Mouse (Mus musculus) CH12.LX (cell line): ENCODE results near the gene Sarnp. TPM values are rescaled to one million over a fixed set of nuclear protein-coding genes. Genes with fewer than 3 reads are reported as not detected.

Source experiments
- DNase-seq: peaks from one replicate; pipeline ENCODE4 v3.0.0-alpha.2; 2013; ENCODE audit errors: extremely low read depth
- H3K27ac ChIP-seq: 2 replicates; pipeline ENCODE4 v1.5.1; 2012; ENCODE audit warnings: low read depth, mild to moderate bottlenecking, control low read depth, moderate library complexity; ENCODE audit not compliant: insufficient read depth
- H3K27me3 ChIP-seq: replicated peaks from 2 replicates; pipeline ENCODE3; 2012; ENCODE audit warnings: inconsistent platforms
- H3K36me3 ChIP-seq, 2 experiments: replicated peaks in 1 of 2; 2 replicates each; pipeline versions ENCODE3 to v1.6.1; 2012; ENCODE audit warnings: inconsistent platforms in 1 of 2, low read length in 1 of 2, mild to moderate bottlenecking in 1 of 2, mixed read lengths in 1 of 2, moderate library complexity in 1 of 2; ENCODE audit not compliant: control insufficient read depth in 1 of 2, insufficient read depth in 1 of 2
- H3K4me1 ChIP-seq, 2 experiments: 2 replicates each; pipeline ENCODE4 v1.6.1; 2012; ENCODE audit warnings: inconsistent platforms in 1 of 2, moderate library complexity in 1 of 2; ENCODE audit not compliant: insufficient read depth in 2 of 2, control insufficient read depth in 1 of 2
- H3K4me2 ChIP-seq: 2 replicates; pipeline ENCODE4 v1.6.1; 2012; ENCODE audit warnings: low read depth, mild to moderate bottlenecking, control low read depth; ENCODE audit not compliant: poor library complexity, insufficient read depth, severe bottlenecking
- H3K4me3 ChIP-seq, 3 experiments: fragments of 150-350 bp in 1 of 3; sonication (generic) in 1 of 3; replicated peaks in 1 of 3; 2 replicates each; pipeline versions ENCODE3 to v1.5.1; 2011 to 2012; ENCODE audit warnings: low read depth in 2 of 3, low read length in 2 of 3, mild to moderate bottlenecking in 2 of 3, moderate library complexity in 2 of 3, control low read depth in 1 of 3, improper control_type of control experiment in 1 of 3, inconsistent platforms in 1 of 3, mixed read lengths in 1 of 3; ENCODE audit not compliant: poor library complexity in 1 of 3
- H3K79me2 ChIP-seq: replicated peaks from 2 replicates; pipeline ENCODE4 v1.6.1; 2012; ENCODE audit warnings: mild to moderate bottlenecking, moderate library complexity; ENCODE audit not compliant: control insufficient read depth, poor library complexity, insufficient read depth, severe bottlenecking; ENCODE audit errors: extremely low read depth
- H3K9ac ChIP-seq: 2 replicates; pipeline ENCODE4 v1.6.1; 2012; ENCODE audit warnings: low read depth, mild to moderate bottlenecking, control low read depth, moderate library complexity; ENCODE audit not compliant: insufficient read depth
- H3K9me3 ChIP-seq: replicated peaks from 2 replicates; pipeline ENCODE3; 2012; ENCODE audit warnings: low read length, inconsistent platforms, mixed read lengths
- CHD2 ChIP-seq: IDR thresholded peaks from 2 replicates; pipeline ENCODE4 v1.6.1; 2011; ENCODE audit warnings: low read length, improper control_type of control experiment
- CTCF ChIP-seq, 2 experiments: IDR thresholded peaks in 1 of 2; conservative IDR thresholded peaks in 1 of 2; 2 replicates each; pipeline ENCODE4 v1.5.1; 2011 to 2012; ENCODE audit warnings: low read depth in 2 of 2, low read length in 2 of 2, improper control_type of control experiment in 1 of 2, inconsistent platforms in 1 of 2, mild to moderate bottlenecking in 1 of 2, moderate library complexity in 1 of 2
- E2F4 ChIP-seq: IDR thresholded peaks from 2 replicates; pipeline ENCODE4 v1.6.1; 2011; ENCODE audit warnings: low read depth, low read length, improper control_type of control experiment; ENCODE audit not compliant: insufficient replicate concordance
- ELF1 ChIP-seq: IDR thresholded peaks from 2 replicates; pipeline ENCODE4 v1.6.1; 2014; ENCODE audit warnings: low read depth, mild to moderate bottlenecking, inconsistent platforms, low read length, improper control_type of control experiment
- JUND ChIP-seq: conservative IDR thresholded peaks from 2 replicates; pipeline ENCODE4 v1.6.1; 2011; ENCODE audit warnings: low read depth, low read length, improper control_type of control experiment
- KAT2A ChIP-seq: IDR thresholded peaks from 2 replicates; pipeline ENCODE4 v1.6.1; 2012; ENCODE audit warnings: low read length, improper control_type of control experiment, inconsistent platforms; ENCODE audit not compliant: insufficient replicate concordance
- MAX ChIP-seq: IDR thresholded peaks from 2 replicates; pipeline ENCODE4 v1.6.1; 2011; ENCODE audit warnings: low read length, improper control_type of control experiment
- MAZ ChIP-seq: IDR thresholded peaks from 2 replicates; pipeline ENCODE4 v1.6.1; 2012; ENCODE audit warnings: low read depth, mild to moderate bottlenecking, inconsistent platforms, low read length, improper control_type of control experiment, moderate library complexity
- MEF2A ChIP-seq: IDR thresholded peaks from 2 replicates; pipeline ENCODE4 v1.6.1; 2014; ENCODE audit warnings: low read depth, mild to moderate bottlenecking, inconsistent platforms, low read length, improper control_type of control experiment, borderline replicate concordance
- POLR2A ChIP-seq: IDR thresholded peaks from 2 replicates; pipeline ENCODE4 v1.6.1; 2011; ENCODE audit warnings: low read depth, mild to moderate bottlenecking, improper control_type of control experiment, low read length
- TBP ChIP-seq: conservative IDR thresholded peaks from 2 replicates; pipeline ENCODE4 v1.6.1; 2011; ENCODE audit warnings: low read depth, low read length, improper control_type of control experiment
- UBTF ChIP-seq: IDR thresholded peaks from 2 replicates; pipeline ENCODE4 v1.6.1; 2012; ENCODE audit warnings: low read depth, mild to moderate bottlenecking, inconsistent platforms, low read length, improper control_type of control experiment, moderate library complexity
- USF1 ChIP-seq: IDR thresholded peaks from 2 replicates; pipeline ENCODE4 v1.6.1; 2014; ENCODE audit warnings: low read depth, mild to moderate bottlenecking, inconsistent platforms, low read length, improper control_type of control experiment
- ZC3H11A ChIP-seq: IDR thresholded peaks from 2 replicates; pipeline ENCODE4 v1.6.1; 2012; ENCODE audit warnings: low read depth, mild to moderate bottlenecking, inconsistent platforms, low read length, improper control_type of control experiment
- ZMIZ1 ChIP-seq: IDR thresholded peaks from 2 replicates; pipeline ENCODE4 v1.6.1; 2012; ENCODE audit warnings: low read depth, mild to moderate bottlenecking, inconsistent platforms, low read length, improper control_type of control experiment
- dilution Hi-C: fragments of 300-500 bp; cut with MboI; formaldehyde crosslinking; loops from 2 replicates; pipeline ENCODE4 v1.14.3; 2020; ENCODE audit warnings: low sequenced_read_pairs; ENCODE audit not compliant: extremely low pct_unique_long_range_greater_than_20kb, extremely low pct_ligation_motif_present
- in situ Hi-C: fragments of 300-500 bp; cut with MboI; formaldehyde crosslinking; loops from 3 replicates; pipeline ENCODE4 v1.14.3; 2019; ENCODE audit warnings: low sequenced_read_pairs, low pct_ligation_motif_present, low pct_unique_long_range_greater_than_20kb, mixed read lengths
- polyA plus RNA-seq: library from polyadenylated mRNA; unstranded; fragments of >175 nt; gene quantifications from 2 replicates; pipeline ENCODE4 v1.2.1, GENCODE M21; 2012; ENCODE audit warnings: low read depth; ENCODE audit not compliant: insufficient read length
- total RNA-seq, 2 experiments: library from RNA; depleted of rRNA; stranded (reverse); fragments of 300-350 nt in 1 of 2; fragments of >200 nt in 1 of 2; gene quantifications; 2 replicates each; pipeline ENCODE4 v1.2.3; 2012 to 2014

The Sarnp gene
- total and polyA plus RNA-seq, 3 experiments, result 75.4 to 283 (median 170) TPM

- no peak overlapping the region for H3K9ac ChIP-seq
- H3K9me3 ChIP-seq, result no peaks in the 10 kb centered on the region
- H3K79me2 ChIP-seq, result no peaks in the 10 kb centered on the region
- peaks cover 6 to 21% of the 10 kb centered on the region in 2 experiments for H3K4me1 ChIP-seq
- dilution Hi-C loops (no loop called here), in situ Hi-C loops (no loop called here)
- H3K36me3 ChIP-seq, result peaks cover 11 to 48% of the 10 kb centered on the region in 2 experiments
- H3K4me2 ChIP-seq, result no peak overlapping the region
- no peak overlapping the region for H3K27ac ChIP-seq
- TF ChIP-seq USF1, result no peak
- no peak for TF ChIP-seq ZC3H11A
- TF ChIP-seq TBP, result no peak
- TF ChIP-seq MAZ, result no peak
- TF ChIP-seq ELF1, result no peak
- no peak for TF ChIP-seq CHD2
- TF ChIP-seq ZMIZ1, result no peak
- H3K27me3 ChIP-seq, result no peaks in the 10 kb centered on the region
- DNase-seq, result no peak
- no peak overlapping the region for H3K4me3 ChIP-seq
These were observed 104.1 kb downstream of the Sarnp start for GRCm38 (mm10) chr10:128921251-128921650.

DNA sequence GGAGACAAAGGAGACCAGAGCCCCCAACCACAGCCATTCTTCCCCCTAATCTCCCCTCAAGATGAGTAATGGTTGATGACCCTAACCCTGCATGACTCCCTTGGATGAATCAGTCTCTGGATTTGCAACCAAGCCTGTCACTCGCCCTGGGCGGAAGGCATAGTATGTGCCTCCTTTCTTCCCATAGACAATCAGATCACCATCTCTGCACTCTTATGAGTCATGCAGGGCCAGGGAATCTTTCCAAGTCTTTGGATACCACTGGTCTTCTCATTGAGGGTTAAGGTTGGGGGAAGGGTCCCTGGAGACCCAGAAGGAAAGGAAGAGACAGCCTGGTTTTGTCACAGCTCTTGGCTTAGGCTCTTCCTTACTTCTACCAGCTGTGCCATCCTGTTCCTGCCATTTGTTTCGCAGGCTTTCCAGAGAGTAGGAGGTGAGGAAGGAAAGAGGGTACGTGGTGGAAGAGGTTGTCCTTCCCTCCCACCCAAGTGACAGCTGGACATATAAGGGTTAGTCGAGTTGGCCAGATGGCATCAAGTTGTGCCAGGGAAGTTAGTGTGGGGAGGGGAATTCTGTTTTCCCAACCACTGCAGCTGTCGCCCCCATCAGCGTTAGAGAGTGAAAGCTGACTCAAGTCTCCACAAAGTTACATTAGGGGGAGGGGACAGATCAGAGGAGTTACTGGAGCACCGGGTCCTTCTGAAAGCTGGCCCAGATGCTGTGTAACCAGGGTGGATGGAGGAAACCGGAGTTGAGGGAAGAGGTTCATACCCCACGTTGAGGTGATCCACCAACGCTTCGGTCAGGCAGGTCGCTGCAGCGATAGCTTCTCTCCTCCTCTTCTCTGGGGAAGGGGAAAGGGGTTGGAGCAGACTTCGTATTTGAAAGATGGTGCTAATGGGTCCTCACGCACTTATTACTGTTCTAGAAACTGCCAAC, 105.0 kb downstream of the Sarnp start:
- Histone ChIP-seq H3K4me1 (peaks cover 6 to 21% of the 10 kb centered on the region in 2 experiments), H3K4me2 (peak overlapping the region; percentile 80), H3K36me3 (peaks cover 11 to 41% of the 10 kb centered on the region in 2 experiments), H3K9me3 (no peaks in the 10 kb centered on the region), H3K79me2 (no peaks in the 10 kb centered on the region), H3K27ac (no peak overlapping the region), H3K9ac (peak overlapping the region; percentile 96), H3K4me3 (peak overlapping the region; percentile 81 to 91 (median 85)), H3K27me3 (no peaks in the 10 kb centered on the region)
- TF ChIP-seq KAT2A (no peak), UBTF (0 out of 2 replicates have a peak, but pooled peaks have one; percentile 12)
- DNase-seq, result peak; percentile 17
- in situ Hi-C loops (no loop called here), dilution Hi-C loops (no loop called here)

DNA sequence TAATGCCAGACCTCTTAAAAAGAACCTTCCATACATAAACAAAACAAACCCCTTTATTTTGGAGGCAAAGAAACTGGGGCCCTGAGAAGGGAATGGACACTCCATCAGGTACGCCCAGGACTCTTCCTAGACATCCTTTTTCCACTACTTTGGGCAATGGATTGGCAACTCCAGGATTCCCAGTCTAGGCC, 105.6 kb downstream of the Sarnp start, which contains the start of gene Rdh5:
Gene Rdh5, minus strand, starts transcription at position 67 of the 191 bp plus-strand sequence.
- Histone ChIP-seq H3K4me3 (peak within 1 kb of the TSS; percentile 81 to 91 (median 85)), H3K27me3 (no peaks in the 10 kb centered on the region), H3K9me3 (no peaks in the 10 kb centered on the region), H3K27ac (peak within 1 kb of the TSS; percentile 64), H3K9ac (peak within 1 kb of the TSS; percentile 96), H3K4me2 (peak within 1 kb of the TSS; percentile 80), H3K4me1 (peaks cover 6 to 21% of the 10 kb centered on the region in 2 experiments), H3K36me3 (peaks cover 7 to 36% of the 10 kb centered on the region in 2 experiments), H3K79me2 (no peaks in the 10 kb centered on the region)
- in situ Hi-C loops (no loop called here), dilution Hi-C loops (no loop called here)
- DNase-seq, result no peak
- TF ChIP-seq JUND (no peak), CTCF (conservative IDR thresholded peaks at IDR 0.05 in 1 of 2, IDR thresholded peaks at IDR 0.05 in 1 of 2; ENCODE audit: low read depth in 2 of 2, low read length in 2 of 2) (no peak), E2F4 (no peak), MAX (no peak), MEF2A (no peak), POLR2A (no peak)
